Mouse (Mus musculus) adrenal gland, adult (tissue): ENCODE measurements at regions not wholly inside any gene's neighbourhood (a gene's known extent, or its start where the extent isn't known, plus 50 kb on each side); places are given as distances from the start of the nearest gene placed in this dataset.
A peak's percentile ranks its signal among the peaks of the same experiment; 100 is the strongest.

ENCODE experiments used
- DNase-seq, 2 experiments: peaks; one replicate each; pipeline ENCODE4 v3.0.0; 2022 to 2023; ENCODE audit warnings: low spot score in 1 of 2; ENCODE audit not compliant: inconsistent age in 2 of 2

DNA sequence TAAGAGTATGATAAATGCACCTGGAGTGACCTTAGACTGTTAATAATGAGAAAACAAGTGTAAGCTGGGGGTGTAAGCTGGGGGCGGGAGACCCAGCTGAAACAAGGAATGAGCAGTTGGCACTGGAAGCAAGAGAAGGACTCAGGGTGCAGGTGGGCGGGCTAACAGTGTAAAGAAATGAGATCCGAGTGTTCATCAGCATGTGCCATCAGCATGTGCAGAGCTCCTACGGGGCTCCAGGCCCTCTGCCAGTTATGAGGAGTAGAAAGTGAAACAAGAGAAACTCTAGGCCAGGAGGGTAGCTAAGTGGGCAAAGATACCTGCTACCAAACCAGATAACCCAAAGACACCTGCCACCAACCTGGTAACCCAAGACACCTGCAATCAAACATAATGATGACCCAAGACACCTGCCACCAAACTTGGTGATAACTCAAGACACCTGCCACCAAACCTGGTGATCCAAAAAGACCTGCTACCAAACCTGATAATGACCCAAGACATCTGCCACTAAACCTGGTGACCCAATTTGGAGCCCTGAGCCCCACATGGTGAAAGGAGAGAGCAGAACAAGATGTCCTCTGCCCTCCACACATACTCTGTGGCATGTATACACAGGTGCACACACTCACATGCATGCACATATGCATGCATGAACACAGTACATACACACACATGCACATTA lies 120.1 kb upstream of the Ctnnb1 start:
- DNase-seq: no peak

- no peak for DNase-seq
Measured at GRCm38 (mm10) chr9:120811522-120811921, 117.5 kb upstream of the Ctnnb1 start.

- peak; percentile 66 to 79 for DNase-seq
Measured at GRCm38 (mm10) chr9:120812667-120813210, 116.3 kb upstream of the Ctnnb1 start.

- peak; percentile 35 to 71 for DNase-seq
Measured at GRCm38 (mm10) chr9:120814286-120814685, 114.7 kb upstream of the Ctnnb1 start.

- DNase-seq: peak; percentile 65 to 84
Measured at GRCm38 (mm10) chr9:120818726-120819317, 110.2 kb upstream of the Ctnnb1 start.

GRCm38 (mm10) chr9:120820892-120821291 lies 108.1 kb upstream of the Ctnnb1 start:
- peak; percentile 31 to 70 for DNase-seq

- DNase-seq: no peak
Measured at GRCm38 (mm10) chr9:120823397-120823796, 105.6 kb upstream of the Ctnnb1 start.

DNA sequence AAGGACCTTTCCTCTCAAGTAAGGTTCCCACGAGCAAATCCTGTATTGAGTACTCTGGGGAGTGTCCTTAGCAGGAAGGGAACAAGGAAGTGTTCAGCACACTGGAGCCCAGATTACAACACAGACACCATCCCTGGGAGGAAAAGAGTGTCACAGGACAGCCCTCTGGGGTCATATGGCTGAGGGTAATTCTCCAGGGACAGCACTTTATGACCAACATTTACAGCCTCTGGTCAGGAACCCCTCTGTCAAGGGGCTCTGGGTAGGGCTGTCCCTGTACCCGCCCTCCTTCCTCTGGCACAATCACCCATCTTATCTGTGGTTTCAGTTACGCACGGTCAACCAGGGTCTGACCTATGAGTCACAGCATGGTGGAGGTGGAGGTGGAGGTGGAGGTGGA lies 102.8 kb upstream of the Ctnnb1 start:
- peak; percentile 39 to 65 for DNase-seq

- peak; percentile 91 to 96 for DNase-seq
Measured at GRCm38 (mm10) chr9:120830526-120830925, 98.5 kb upstream of the Ctnnb1 start.

DNA sequence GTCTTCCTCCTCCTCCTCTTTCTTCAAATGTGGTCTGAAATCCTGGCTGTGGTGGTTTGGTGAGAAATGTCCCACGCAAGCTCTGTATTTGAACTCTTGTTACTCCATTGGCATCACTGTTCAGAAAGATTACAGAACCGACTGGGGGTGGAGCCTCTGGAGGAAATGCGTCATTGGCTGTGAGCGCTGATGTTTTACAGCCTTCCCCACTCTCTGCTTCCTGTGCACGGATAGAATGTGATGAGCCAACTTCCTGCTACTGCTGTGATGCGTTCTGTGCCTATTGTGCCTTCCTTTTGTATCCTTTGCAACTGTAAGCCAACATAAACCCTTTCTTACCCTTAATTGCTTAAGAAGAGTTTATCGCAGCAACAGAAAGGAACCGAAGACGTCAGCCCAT lies 94.8 kb upstream of the Ctnnb1 start:
- DNase-seq: peak in 1 of 2 experiments; percentile 16

- DNase-seq: no peak
Measured at GRCm38 (mm10) chr9:120835621-120836020, 93.4 kb upstream of the Ctnnb1 start.

DNA sequence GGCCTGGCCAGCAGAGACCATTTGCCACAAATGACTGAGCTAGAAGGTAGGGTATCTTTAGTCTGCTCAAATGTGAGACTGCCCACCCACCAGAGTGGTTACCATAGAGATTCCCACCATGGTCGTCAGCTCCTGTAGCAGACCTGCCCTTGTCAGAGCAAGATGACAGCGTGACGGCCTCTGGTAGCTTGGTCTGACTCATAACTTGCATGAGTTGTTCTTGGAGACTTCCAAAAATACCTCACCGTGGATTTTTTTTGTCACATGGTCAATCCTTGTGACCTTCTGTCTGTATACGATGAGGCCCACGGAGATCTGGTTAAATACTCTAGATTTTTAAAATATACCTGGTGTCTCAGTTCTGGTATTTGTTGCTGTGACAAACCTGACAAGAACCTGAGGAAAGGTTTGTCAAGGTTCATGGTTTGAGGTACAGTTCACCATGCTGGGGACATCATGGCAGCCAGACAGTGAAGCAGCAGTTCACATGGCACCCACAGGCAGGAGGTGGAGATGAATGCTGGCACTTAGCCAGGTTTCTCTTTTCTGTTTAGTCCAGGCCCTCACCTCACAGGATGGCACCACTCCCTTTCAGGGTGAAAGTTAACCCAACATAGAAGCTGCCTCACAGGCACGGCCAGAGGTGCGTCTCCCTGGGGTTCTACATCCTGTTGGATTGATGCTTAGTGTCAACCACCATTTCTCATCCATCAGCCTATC lies 91.4 kb upstream of the Ctnnb1 start:
- peak; percentile 39 to 72 for DNase-seq

DNA sequence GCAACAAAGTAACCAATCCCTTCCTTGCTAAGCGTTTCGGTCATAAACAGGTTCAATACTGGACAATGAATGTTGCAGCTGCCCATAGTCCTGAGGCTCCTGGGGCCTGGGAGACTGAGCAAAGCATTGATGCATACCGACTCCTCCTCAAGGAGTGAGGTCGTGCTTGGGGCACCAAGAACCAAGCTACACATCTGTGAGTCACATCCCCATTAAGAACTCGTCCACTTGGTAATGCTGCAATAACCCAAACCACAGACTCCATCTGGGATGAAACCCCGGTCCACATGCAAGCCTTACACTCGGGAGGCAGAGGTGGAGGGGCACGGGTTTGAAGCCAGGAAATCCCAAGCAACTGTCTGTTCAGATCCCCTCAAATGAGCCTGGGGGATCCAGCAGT lies 85.3 kb upstream of the Ctnnb1 start:
- DNase-seq: no peak

DNA sequence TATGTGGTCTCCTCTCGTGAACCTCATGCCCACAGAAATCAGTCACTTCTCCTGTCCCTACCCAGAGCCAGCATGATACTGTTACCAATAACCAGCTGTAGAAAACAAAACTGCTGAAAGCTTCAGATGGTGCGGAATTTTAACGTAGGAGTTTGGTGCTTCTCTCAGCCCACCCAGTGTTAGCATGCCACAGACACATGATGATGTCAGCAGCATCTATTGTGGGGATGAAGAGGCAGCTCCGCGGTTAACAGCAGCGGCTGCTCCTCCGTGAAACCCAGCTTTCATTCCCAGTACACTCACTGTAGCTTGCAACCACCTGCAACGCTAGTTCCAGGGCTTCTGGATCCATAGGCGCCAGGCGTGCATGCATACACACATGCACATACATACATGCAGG lies 83.5 kb upstream of the Ctnnb1 start:
- no peak for DNase-seq

- DNase-seq: no peak
Measured at GRCm38 (mm10) chr9:120847649-120848048, 81.4 kb upstream of the Ctnnb1 start.

GRCm38 (mm10) chr9:120848962-120849361 lies 80.1 kb upstream of the Ctnnb1 start:
- DNase-seq: no peak

DNA sequence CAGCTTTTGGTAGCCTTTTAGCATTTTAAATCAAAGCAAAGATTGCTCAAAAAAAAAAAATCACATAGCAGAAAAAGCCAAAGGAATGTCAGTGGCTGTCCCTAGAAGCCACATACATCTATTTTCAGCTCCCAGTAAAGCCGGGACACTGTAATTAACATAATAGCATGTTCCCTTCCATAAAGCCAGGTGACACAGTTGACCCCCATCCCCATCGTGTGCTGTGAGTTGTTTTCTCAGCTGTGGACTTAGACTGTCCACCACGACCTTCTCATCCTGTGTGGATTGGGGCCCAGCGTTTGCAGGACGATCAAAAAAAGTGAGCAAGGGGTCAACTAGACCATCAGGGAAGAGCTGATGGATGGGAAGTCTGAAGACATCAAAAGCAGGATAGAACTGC lies 78.9 kb upstream of the Ctnnb1 start:
- no peak for DNase-seq

DNA sequence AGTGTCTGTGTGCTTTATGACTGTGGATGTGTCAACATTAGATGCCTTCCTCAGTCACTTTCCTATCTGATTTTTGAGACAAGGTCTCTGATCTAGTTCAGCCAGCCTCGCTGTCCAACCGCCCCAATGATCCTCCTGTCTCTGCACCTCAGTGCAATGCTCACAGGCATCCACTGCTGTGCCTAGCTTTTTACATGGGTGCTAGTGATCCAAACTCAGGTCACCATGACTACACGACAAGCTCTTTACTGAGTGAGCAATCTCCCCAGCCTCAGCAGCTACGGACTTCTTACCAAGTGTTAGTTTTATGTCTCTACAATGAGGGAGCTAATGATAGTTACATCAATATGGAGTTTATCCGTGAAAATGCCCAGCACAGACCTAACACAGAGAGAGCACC lies 77.1 kb upstream of the Ctnnb1 start:
- no peak for DNase-seq

GRCm38 (mm10) chr9:120852572-120852971 lies 76.4 kb upstream of the Ctnnb1 start:
- DNase-seq: peak; percentile 30 to 58

DNA sequence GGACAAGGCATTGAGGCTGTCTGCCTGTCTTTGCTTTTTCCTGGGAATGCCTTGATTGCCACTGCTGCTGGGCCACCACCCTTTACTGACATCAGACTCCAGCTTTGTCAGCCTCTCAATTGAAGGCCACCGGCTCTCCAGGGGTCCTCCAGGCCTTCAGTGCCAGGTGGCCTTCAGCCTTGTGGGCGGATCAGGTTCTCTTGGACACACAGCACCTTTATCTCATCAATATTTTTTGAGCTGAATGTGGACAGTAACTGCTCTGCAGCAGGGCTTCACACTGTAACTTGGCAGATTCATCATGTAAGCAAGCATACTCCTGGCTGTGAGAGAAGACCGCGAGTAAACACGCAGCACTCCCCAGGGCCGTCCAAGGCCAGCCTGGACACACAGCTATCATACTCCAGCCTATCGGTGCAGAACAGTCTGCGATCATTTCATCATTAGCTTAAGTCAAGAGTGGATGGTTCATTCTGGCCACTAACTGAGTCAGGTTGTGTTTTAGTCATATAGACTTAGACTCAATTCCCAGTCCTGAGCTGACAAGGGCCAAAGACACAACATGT lies 75.9 kb upstream of the Ctnnb1 start:
- DNase-seq: peak; percentile 67 to 79

DNA sequence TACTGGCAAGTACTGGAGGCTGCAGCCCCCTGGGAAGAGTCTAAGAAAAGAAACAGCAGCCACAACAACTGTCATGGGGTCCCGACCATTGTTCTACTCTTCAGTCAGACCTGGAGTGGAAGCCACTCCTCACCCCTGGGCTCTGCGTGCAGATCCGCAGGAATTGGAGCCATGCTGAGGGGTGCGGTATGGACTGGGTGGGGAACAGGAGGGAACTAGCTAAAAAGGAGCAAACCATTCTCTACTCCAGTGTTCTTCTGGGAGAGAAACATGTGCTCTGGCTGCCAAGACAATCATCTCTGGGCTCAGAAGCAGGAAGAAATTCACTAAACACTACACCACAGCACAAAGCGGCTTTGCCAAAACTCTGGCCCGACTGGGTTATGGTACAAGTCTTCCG lies 74.7 kb upstream of the Ctnnb1 start:
- DNase-seq: no peak
